Mouse (Mus musculus) heart, embryonic 12.5 days (tissue): ENCODE measurements at regions not wholly inside any gene's neighbourhood (a gene's known extent, or its start where the extent isn't known, plus 50 kb on each side); places are given as distances from the start of the nearest gene placed in this dataset.

ENCODE experiments used
- ATAC-seq: fragments of 200-750 bp; cut with Nextera tagmentation; 2 replicates; pipeline ENCODE4 v1.8.0; 2017; ENCODE audit warnings: moderate TSS enrichment, moderate library complexity; ENCODE audit not compliant: insufficient number of reproducible peaks, low FRiP score
- H3K27ac ChIP-seq: fragments of 300-500 bp; sonication (generic); 2 replicates; pipeline ENCODE4 v1.5.1; 2016; ENCODE audit warnings: mild to moderate bottlenecking, moderate library complexity; ENCODE audit not compliant: poor library complexity, severe bottlenecking
- H3K27me3 ChIP-seq: fragments of 300-500 bp; sonication (generic); replicated peaks from 2 replicates; pipeline ENCODE4 v1.6.1; 2016; ENCODE audit warnings: mild to moderate bottlenecking, moderate library complexity
- H3K36me3 ChIP-seq: fragments of 300-500 bp; sonication (generic); 2 replicates; pipeline ENCODE4 v1.6.1; 2016; ENCODE audit warnings: mild to moderate bottlenecking, moderate library complexity
- H3K4me1 ChIP-seq: fragments of 300-500 bp; sonication (generic); replicated peaks from 2 replicates; pipeline ENCODE4 v1.6.1; 2016; ENCODE audit warnings: mild to moderate bottlenecking
- H3K4me2 ChIP-seq: fragments of 300-500 bp; sonication (generic); 2 replicates; pipeline ENCODE4 v1.6.1; 2016; ENCODE audit warnings: mild to moderate bottlenecking, moderate library complexity
- H3K4me3 ChIP-seq: fragments of 300-500 bp; sonication (generic); 2 replicates; pipeline ENCODE4 v1.5.1; 2016; ENCODE audit warnings: mild to moderate bottlenecking
- H3K9ac ChIP-seq: fragments of 300-500 bp; sonication (generic); 2 replicates; pipeline ENCODE4 v1.6.1; 2016; ENCODE audit warnings: mild to moderate bottlenecking, moderate library complexity
- H3K9me3 ChIP-seq: fragments of 300-500 bp; sonication (generic); replicated peaks from 2 replicates; pipeline ENCODE4 v1.6.1; 2016; ENCODE audit warnings: mild to moderate bottlenecking, moderate library complexity
- WGBS: fragments of 180-500 bp; shearing (Covaris S2); methylation state at CpG from one replicate; pipeline ENCODE4 v1.1.7; 2016; 5-methylcytosine and 5-hydroxymethylcytosine counted together

GRCm38 (mm10) chr14:61904426-61905124 lies 297.3 kb downstream of the Kcnrg start:
- no peak for ATAC-seq
- WGBS = 67% methylated on average over 4 of the region's 4 CpGs
- H3K27ac ChIP-seq = no peak overlapping the region
- H3K27me3 ChIP-seq = peaks cover 7% of the 10 kb centered on the region
- no peaks in the 10 kb centered on the region for H3K4me1 ChIP-seq
- no peak overlapping the region for H3K9ac ChIP-seq
- H3K36me3 ChIP-seq = no peaks in the 10 kb centered on the region
- no peak overlapping the region for H3K4me3 ChIP-seq
- H3K9me3 ChIP-seq = peaks cover 5% of the 10 kb centered on the region; the same call in 1 of the 2 replicates
- H3K4me2 ChIP-seq = no peak overlapping the region

- peaks cover 4% of the 10 kb centered on the region; the same call in 1 of the 2 replicates for H3K9me3 ChIP-seq
- no peak overlapping the region for H3K4me3 ChIP-seq
Measured at GRCm38 (mm10) chr14:61918113-61918512, 310.9 kb downstream of the Kcnrg start.

GRCm38 (mm10) chr14:61931811-61932210 lies 324.6 kb downstream of the Kcnrg start:
- H3K27ac ChIP-seq = no peak overlapping the region
- no peaks in the 10 kb centered on the region for H3K36me3 ChIP-seq
- no peaks in the 10 kb centered on the region for H3K27me3 ChIP-seq
- no peak overlapping the region for H3K9ac ChIP-seq
- no peaks in the 10 kb centered on the region for H3K9me3 ChIP-seq
- 72% methylated on average over 8 of the region's 8 CpGs for WGBS
- H3K4me3 ChIP-seq = no peak overlapping the region
- no peaks in the 10 kb centered on the region for H3K4me1 ChIP-seq
- H3K4me2 ChIP-seq = no peak overlapping the region
- no peak for ATAC-seq

More at GRCm38 (mm10) chr14:61918113-61918512, 310.9 kb downstream of the Kcnrg start:
- no peak for ATAC-seq
- no peak overlapping the region for H3K9ac ChIP-seq
- no peak overlapping the region for H3K27ac ChIP-seq
- no peaks in the 10 kb centered on the region for H3K4me1 ChIP-seq
- no peaks in the 10 kb centered on the region for H3K36me3 ChIP-seq
- no peaks in the 10 kb centered on the region for H3K27me3 ChIP-seq
- no peak overlapping the region for H3K4me2 ChIP-seq

- Histone ChIP-seq H3K4me1 (no peaks in the 10 kb centered on the region), H3K27me3 (no peaks in the 10 kb centered on the region), H3K36me3 (no peaks in the 10 kb centered on the region), H3K9ac (no peak overlapping the region), H3K27ac (no peak overlapping the region), H3K9me3 (no peaks in the 10 kb centered on the region), H3K4me2 (no peak overlapping the region), H3K4me3 (no peak overlapping the region)
- WGBS = 72% methylated on average over 7 of the region's 7 CpGs
- ATAC-seq = no peak
Measured at GRCm38 (mm10) chr14:61941682-61942081, 334.4 kb downstream of the Kcnrg start.

- 0 out of 2 replicates have a peak, but pooled peaks cover 2% of the 10 kb centered on the region for H3K4me1 ChIP-seq
- no peaks in the 10 kb centered on the region for H3K36me3 ChIP-seq
- H3K27ac ChIP-seq = no peak overlapping the region
- H3K27me3 ChIP-seq = no peaks in the 10 kb centered on the region
- H3K4me2 ChIP-seq = no peak overlapping the region
- H3K4me3 ChIP-seq = no peak overlapping the region
- WGBS = 66% methylated on average over 5 of the region's 5 CpGs
- no peaks in the 10 kb centered on the region for H3K9me3 ChIP-seq
- no peak overlapping the region for H3K9ac ChIP-seq
- no peak for ATAC-seq
Measured at GRCm38 (mm10) chr14:61945659-61946058, 338.4 kb downstream of the Kcnrg start.

- no peaks in the 10 kb centered on the region for H3K27me3 ChIP-seq
- H3K27ac ChIP-seq = no peak overlapping the region
- no peaks in the 10 kb centered on the region for H3K9me3 ChIP-seq
- no peak for ATAC-seq
- no peaks in the 10 kb centered on the region for H3K36me3 ChIP-seq
- no peak overlapping the region for H3K4me2 ChIP-seq
- H3K4me1 ChIP-seq = 0 out of 2 replicates have a peak, but pooled peaks cover 2% of the 10 kb centered on the region
- 60% methylated on average over 6 of the region's 6 CpGs for WGBS
- no peak overlapping the region for H3K9ac ChIP-seq
- no peak overlapping the region for H3K4me3 ChIP-seq
Measured at GRCm38 (mm10) chr14:61949446-61949845, 342.2 kb downstream of the Kcnrg start.

GRCm38 (mm10) chr14:61950004-61950403 lies 342.4 kb upstream of the Rnaseh2b start:
- no peaks in the 10 kb centered on the region for H3K27me3 ChIP-seq
- no peak for ATAC-seq
- H3K4me3 ChIP-seq = no peak overlapping the region
- H3K36me3 ChIP-seq = no peaks in the 10 kb centered on the region
- H3K9ac ChIP-seq = no peak overlapping the region
- no peak overlapping the region for H3K4me2 ChIP-seq
- 54% methylated on average over 3 of the region's 3 CpGs for WGBS
- H3K9me3 ChIP-seq = no peaks in the 10 kb centered on the region
- H3K27ac ChIP-seq = no peak overlapping the region
- 0 out of 2 replicates have a peak, but pooled peaks cover 2% of the 10 kb centered on the region for H3K4me1 ChIP-seq

- WGBS = 89% methylated on average over 4 of the region's 4 CpGs
- Histone ChIP-seq H3K4me2 (no peak overlapping the region), H3K27ac (no peak overlapping the region), H3K36me3 (no peaks in the 10 kb centered on the region), H3K9ac (no peak overlapping the region), H3K4me1 (0 out of 2 replicates have a peak, but pooled peaks cover 2% of the 10 kb centered on the region), H3K4me3 (no peak overlapping the region), H3K27me3 (no peaks in the 10 kb centered on the region), H3K9me3 (no peaks in the 10 kb centered on the region)
- ATAC-seq = no peak
Measured at GRCm38 (mm10) chr14:61953029-61953428, 339.4 kb upstream of the Rnaseh2b start.

GRCm38 (mm10) chr14:61955416-61955815 lies 337.0 kb upstream of the Rnaseh2b start:
- H3K27ac ChIP-seq = no peak overlapping the region
- H3K9me3 ChIP-seq = no peaks in the 10 kb centered on the region
- H3K4me1 ChIP-seq = no peaks in the 10 kb centered on the region
- no peaks in the 10 kb centered on the region for H3K36me3 ChIP-seq
- ATAC-seq = no peak
- H3K9ac ChIP-seq = no peak overlapping the region
- H3K4me3 ChIP-seq = no peak overlapping the region
- H3K27me3 ChIP-seq = no peaks in the 10 kb centered on the region
- no peak overlapping the region for H3K4me2 ChIP-seq

GRCm38 (mm10) chr14:61960243-61960957 lies 332.0 kb upstream of the Rnaseh2b start:
- no peak overlapping the region for H3K27ac ChIP-seq
- no peak overlapping the region for H3K4me3 ChIP-seq
- H3K4me2 ChIP-seq = no peak overlapping the region
- H3K36me3 ChIP-seq = no peaks in the 10 kb centered on the region
- no peak for ATAC-seq
- H3K9me3 ChIP-seq = no peaks in the 10 kb centered on the region; the same call in 1 of the 2 replicates
- H3K4me1 ChIP-seq = no peaks in the 10 kb centered on the region
- WGBS = 76% methylated on average over 4 of the region's 4 CpGs
- no peak overlapping the region for H3K9ac ChIP-seq
- no peaks in the 10 kb centered on the region for H3K27me3 ChIP-seq

- 90% methylated on average over 1 of the region's 1 CpGs for WGBS
- Histone ChIP-seq H3K4me3 (no peak overlapping the region), H3K27me3 (no peaks in the 10 kb centered on the region), H3K9ac (no peak overlapping the region), H3K36me3 (no peaks in the 10 kb centered on the region), H3K27ac (no peak overlapping the region), H3K9me3 (no peaks in the 10 kb centered on the region), H3K4me1 (no peaks in the 10 kb centered on the region), H3K4me2 (no peak overlapping the region)
- ATAC-seq = no peak
Measured at GRCm38 (mm10) chr14:61968467-61968866, 323.9 kb upstream of the Rnaseh2b start.
